Mouse (Mus musculus) cerebellum, adult 9-10 months (tissue): ENCODE results near the gene Tubgcp3.
"Not testable (repeated sequence)": the region's sequence is repeated elsewhere in the genome, so short reads cannot be mapped to it uniquely, and the experiment has no call there.

Experiments
- DNase-seq: peaks from one replicate; pipeline ENCODE4 v3.0.0; 2022

The Tubgcp3 gene

DNA sequence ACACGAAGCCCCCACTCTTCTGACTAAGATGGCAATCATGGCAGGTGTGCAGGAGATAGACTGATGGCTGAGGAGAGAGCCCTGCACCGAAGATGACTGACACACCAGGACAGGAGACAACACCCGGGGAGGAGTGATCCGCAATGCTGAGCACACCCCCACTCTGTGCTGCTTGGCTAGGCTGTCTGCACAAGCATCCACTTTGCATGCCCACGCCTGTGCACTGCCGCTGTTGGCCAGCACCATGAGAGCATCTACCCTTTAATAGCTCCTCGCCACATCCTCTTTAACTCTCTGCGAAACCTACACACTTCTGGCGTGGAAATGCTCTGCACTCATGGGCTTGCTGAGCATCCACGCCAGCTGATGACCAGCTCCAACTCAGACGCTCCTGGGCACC, 33.6 kb downstream of the Tubgcp3 start:
- DNase-seq = no peak

DNA sequence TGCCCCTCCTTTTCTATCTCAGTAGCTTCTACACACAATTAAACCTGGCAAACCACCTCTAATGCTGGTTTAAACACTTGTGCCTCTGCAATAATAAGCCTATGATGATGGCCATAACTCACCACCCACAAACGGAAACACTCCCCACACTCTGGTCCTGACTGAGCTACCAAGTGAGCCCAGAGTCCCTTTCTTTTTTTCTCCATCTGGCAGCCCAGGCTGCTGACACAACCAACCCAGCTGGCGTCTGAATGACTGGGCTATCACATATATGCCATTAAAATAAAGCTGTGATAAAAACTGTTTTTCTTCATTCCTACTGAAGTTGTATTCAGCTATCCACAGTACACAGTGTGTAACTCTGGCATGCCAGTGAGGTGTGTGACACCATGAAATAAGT, 36.7 kb downstream of the Tubgcp3 start:
- DNase-seq = no peak

DNA sequence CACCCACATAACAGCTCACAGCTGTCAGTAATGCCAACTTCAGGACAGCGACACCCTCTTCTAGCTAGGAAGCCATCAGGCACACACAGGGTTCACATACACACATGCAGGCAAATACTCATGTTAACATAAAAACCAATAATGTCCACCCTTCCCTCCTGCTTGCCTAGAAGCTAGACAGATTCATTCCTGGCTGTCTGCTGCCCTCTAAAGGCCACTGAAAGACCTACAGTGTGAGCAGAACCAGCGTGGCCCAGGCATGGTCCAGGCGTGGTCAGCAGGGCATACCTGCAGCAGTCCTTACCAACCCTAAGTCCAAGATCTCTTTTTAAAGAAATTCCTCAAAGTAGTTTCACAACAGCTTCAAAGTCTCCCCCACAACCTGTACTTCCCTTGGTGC, 43.0 kb downstream of the Tubgcp3 start:
- peak; percentile 49 for DNase-seq

DNA sequence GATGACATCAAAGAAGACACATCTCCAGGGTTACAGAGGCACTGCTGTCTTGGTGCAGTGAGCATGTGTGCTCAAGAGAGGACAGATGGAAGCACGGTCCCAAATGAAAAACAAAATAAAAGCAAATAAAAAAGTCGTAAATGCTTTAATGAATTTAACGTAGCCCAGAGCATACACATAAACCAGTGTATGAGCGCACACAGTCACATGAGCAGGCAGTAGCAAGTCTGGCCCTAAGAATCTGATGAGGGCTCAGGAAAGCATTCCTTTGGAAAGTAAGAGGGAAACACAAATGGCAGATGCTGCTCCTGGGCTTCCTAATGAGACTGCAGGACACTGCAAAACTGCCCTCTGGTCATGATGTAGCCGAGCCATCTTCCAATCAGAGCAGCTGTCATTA, 46.2 kb downstream of the Tubgcp3 start:
- no peak for DNase-seq

DNA sequence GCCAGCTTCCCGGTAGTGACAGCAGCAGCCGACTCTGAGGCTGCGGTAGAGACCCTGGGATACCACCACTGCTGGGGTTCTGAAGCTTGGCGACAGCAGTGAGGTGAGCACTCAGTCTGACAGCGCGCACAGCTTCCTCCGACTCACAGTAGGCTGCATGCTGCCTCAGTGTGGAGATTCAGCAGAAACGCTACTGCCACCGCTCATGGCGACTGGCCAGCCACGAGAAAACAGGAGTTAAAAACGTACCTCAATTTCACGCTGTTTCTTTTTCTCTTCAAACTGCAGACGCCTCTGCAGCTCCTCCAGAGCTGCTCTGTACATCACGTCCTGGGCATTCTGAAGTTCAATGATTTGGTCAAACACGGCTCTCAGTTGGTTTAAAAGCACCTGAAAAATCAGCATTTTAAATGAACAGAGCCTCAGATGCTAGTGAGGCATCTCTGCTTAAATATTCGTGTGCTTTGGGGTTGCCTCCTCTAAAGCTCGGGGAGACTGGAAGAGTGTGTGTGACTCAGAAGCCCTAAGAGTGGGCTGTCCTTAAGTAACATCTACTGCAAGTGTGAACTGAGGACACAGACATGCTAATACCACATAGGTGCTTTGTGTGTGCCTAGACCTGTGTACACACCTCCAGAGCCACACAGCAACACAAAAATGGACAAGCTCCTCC, 50.4 kb downstream of the Tubgcp3 start:
- DNase-seq = no peak

DNA sequence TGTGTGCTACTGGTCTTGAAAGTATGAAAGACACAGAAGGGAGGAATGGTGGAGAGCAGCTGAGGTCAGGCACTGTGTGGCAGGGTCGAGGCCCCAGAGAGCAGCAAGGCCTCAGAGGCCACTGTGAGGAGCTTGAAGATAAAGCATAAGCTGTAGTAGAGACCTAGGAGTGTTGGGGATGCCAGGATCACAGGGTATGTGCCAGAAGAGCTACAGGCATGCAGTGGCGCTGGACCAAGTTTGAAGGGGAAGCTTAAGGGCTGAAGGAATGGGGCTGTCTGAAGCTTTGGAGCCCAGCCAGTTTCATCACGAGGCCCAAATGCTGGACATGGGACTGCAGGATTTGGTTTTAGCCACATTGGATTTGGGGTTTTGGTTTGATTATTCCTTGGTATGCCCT, 54.7 kb downstream of the Tubgcp3 start:
- not testable (repeated sequence) for DNase-seq

DNA sequence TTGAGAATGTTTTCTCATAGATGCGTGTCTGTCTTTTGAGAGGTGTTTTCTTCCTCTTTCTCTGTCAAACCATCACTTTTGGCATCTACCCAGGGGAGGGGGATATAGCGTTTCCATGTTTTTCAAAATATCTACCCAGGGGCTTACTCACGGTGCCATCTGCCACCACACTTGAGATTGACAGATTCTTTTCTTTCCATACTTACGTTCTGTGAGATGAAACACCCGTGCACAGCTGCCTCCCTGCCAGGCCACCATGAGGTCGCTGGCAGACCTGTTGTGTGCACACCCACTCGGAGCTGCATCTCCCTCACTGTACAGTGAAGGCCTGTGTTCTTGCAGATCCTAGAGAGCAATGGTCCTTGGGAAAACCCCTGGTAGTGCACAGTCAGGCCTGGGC, 58.8 kb downstream of the Tubgcp3 start:
- no peak for DNase-seq

DNA sequence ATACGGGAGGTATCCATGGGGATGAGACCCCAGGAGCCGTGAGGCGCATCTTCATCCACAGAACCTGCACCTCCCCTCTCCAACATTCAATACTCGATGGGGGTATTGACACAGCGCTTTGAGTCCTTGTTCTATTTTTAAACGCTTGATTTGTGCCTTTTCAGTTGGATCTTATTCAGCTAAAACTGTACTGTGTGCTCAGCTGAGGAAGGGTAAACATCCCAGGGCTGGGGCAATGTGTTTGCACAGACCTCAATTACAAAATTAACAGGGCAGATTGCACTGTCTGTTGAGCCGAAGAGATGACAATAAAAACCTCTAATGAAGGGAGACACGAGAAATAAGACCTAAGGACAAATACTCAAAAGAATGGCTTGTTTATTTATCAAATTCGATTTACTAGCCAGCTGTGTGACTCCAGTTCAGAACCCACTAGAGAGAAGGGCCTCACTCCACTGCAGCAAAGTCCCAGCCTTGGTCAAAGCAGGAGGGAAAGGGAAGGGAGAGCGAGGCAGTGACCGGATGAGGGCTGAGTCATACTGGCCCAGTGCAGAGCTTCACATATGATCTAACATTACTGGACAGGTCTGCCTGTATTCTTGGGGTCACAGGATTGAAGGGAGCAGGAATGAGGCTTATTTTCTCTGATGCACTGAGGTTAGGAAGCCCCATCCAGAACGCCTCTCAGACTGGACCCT, 62.1 kb downstream of the Tubgcp3 start:
- no peak for DNase-seq

DNA sequence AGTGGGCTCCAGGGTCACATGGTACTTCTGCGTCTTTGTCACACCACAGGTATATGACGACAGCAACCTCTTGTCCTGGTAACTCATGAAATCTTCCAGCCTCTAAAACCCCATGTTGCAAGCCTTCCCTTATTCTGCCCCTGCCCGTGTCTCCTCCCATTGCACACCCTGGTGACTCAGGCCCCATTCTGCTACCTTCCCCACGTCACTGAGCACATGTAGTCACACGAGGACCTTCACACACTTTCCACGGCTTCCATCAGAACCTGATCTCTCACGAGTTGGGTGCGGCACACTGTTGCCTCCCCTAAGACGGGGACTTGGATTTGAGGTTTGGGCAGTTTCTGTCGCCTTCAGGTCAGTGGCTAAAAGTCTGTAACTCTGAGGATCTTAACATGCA, 63.2 kb downstream of the Tubgcp3 start:
- DNase-seq = no peak

DNA sequence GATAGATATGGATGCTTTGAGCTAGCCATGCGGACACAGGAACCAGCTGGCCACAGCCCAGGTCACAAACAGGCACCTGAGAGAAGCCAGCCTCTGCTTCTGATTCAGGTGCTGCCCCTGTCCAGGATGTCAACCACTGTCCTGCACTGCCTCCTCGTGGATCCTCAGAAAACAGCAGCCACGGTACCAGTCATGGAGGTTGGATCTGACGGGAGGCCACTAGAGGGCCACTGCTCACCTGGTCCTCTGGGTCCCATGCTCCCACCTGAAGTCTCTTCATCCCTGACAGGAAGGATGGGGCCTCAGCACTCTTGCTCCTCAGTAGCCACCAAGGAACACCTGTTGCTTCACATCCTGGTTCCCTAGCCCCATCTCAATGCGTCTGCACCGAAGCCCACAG, 64.8 kb downstream of the Tubgcp3 start:
- peak; percentile 74 for DNase-seq

DNA sequence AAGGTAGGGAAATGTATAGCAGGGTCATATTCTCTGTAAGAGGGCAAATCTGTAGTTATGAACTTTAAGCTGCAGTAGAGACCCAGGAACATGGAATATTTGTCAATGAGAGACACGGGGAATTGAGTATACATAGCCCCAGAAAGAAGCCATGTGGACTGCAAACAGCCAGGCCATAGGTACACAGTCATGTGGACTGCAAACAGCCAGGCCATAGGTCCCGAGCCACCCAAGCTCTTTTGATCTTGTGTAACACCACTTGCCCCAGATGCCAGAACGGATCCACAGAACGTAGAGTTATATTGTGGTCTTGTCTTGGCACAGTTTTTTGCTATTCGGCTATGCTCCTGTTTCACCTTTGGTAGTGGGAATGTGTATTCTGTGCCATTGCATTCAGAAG, 88.3 kb downstream of the Tubgcp3 start:
- no peak for DNase-seq

DNA sequence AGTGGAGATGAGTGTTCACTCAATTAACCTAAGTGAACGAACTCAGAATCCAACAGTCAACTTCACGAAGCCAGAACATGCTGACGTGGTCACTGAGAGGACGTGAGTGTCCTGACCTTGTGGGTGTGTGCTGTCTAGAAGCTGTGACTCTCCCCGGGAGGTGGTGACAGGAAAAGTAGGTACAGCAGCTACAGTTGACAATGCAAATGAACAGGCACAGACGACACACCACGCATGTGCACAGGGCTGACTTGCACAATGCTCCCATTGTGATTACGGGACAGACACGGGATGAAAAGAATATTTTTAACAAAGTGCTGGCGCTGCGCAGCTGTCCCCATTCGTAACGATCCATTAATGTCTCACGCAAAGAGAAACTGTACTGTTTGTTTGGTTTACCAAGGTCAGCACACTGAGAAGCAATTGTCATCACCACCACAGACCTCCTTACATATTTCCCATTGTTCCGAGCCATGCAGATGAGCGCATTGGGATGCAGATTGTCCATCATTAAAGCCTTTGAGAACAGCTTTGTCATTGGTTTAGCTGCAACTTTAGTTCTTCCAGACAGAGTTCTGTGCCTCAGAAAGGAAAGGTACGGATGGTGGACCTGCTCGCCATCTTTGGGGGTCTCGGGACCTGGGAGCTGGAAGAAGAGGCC, 92.6 kb downstream of the Tubgcp3 start:
- DNase-seq = not testable (repeated sequence)

DNA sequence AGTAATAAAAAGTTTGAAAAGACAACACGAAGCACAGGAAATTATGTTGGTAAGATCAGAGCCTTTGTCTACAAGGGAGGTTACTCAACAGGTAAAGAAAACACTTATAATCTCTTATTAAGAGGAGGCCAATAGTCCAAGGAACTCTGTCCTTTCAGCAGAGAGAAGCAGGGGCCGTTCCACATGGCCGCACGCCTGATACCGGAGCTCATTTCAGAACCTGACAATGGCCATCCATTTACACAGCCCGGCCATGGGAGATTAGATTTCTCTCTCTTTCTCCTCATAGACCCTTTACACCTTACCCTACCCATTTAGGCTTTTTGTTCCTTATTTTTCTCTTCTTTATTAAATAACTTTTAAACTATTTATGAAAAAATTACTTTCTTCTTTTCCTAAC, 95.3 kb downstream of the Tubgcp3 start:
- DNase-seq = no peak

DNA sequence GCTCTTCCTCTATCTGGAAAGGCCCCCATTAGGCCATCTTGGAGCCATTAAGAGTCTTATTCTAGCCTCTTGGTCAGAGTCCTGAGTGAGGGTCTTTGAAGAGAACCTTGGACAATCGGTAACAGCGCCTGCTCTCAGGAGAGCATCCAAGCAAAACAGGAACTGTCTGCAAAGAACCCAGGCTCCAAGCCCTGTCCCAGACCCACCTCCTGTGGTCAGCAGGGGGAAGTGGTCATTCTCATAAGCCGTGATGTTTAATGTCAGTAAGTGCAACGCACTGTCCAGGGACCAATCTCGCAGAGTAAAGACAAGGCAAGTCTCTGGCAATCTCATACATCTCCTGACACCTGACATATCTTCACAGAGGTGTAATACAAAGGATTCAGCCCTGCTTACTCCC, 96.0 kb downstream of the Tubgcp3 start:
- no peak for DNase-seq

DNA sequence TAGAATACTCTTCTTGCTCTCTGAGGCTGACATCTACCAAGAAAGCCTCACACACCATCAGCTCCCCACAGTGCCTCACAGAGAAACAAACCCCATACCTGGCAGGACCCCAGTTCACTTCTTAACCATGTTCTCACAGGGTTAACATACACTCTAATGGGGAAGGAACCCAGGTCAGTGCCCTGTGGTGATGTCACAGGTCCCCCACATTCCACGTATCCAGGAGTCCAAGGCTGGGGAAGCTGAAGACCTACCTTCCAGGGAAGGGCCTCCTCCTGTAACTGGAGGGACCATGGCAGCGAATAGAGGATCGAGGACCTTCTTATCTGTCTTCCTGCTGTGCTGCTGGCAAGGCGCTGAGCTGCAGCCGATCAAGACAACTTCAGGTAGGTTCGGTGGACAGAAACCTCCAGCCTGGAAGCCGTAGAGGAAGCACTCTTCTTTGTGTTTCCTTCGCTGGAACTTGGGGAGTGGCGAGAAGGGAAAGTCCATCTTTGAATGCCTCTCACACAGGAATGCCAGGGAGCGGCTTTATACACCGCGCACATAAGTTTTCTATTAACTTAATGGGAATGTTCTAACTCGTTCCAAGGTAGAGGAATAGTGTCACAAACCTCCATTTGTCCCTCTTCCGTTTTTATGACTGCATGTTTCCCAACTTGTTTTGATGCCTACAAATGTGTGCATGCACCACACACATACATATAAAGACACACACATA, 99.1 kb downstream of the Tubgcp3 start, which contains the start of gene Spaca7:
Spaca7 (plus strand) TSS at position 216 of the 721 bp plus-strand sequence.
- DNase-seq = no peak

DNA sequence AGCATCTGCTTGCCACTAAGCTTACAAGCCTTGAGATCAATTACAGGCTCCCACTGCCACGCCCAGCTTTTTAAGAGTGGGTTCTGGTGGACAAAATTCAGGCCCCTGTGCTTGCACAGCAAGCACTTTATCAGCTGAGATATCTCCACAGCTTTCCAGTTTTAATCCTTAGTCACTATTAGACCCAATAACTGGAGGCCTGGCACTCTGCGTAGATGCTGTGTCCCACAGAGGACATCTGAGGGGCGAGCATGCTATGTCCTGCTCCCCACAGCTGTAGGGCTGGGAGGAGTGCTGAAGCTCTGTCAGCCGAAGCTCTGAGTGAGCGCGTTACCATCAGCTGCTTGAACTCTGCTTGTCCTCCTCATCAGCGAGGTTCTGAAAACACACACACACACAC, 105.5 kb downstream of the Tubgcp3 start:
- no peak for DNase-seq

DNA sequence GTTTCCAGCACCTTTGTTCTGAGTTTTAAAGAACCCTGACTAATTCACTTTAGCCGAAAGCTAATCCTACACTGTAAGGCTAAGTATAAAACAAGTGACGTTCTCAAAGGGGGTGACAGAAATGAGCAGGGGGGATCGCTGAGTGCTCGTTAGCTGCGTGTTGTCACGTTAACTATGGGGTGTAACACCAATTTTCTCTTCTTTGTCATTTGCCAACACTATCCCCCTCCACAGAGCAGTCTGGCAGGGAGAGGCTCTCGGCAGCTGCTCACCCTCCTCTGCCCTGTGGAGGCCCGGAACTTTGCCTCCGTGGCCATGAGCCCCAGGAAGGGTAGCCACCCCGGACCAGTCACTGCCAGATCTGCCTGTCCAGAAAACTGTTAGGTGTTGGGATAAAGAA, 106.6 kb downstream of the Tubgcp3 start:
- no peak for DNase-seq

DNA sequence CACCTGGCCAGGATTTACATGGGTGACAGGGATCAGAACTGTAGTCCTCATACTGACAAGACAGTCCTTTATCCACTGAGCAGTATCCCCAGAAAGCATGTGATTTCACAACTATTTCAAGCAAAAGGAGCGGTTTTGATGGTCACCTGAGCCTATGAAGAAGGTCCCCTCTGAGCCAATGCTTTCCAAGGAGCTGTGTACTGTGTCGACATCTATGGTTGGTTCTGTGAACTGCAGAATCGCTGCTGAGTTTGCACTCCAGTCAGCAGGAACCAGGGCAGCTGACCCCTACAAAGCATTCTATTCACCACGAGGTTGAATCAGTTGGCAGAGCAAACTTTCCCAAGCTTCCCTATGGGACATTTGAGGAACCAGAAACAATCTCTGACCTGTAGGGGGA, 107.7 kb downstream of the Tubgcp3 start:
- DNase-seq = peak; percentile 10
